Mouse (Mus musculus): ENCODE data around the gene Rbm8a.
"Not testable (repeated sequence)": the region's sequence is repeated elsewhere in the genome, so short reads cannot be mapped to it uniquely, and the experiment has no call there.

Rbm8a gene

GRCm38 (mm10) chr3:96602704-96603084 lies 27.0 kb upstream of the Rbm8a start:
- in situ Hi-C loops (cut with MboI, MseI): loop anchor here (10.0 kb wide), 1 partner anchor 608 kb away; the partner anchor contains the start of gene Plekho1

DNA sequence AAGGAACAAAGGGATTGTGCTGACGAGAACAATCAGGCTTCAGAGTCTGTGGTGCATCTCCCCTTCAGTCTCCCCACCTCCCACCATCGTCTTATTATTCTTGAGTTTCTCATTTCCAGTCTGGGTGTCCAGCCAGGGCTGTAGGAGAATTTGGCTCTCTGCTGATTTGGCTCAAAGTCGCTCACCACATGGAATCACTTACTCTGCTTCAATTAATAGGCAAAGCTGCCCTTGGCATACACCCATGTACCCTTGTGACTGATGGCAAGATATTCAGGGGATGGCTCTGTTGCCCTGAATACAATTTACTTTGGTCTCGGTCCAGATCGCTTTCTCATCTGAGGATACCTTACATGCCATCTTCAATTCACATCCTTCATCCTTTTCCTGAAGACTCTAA lies 26.4 kb upstream of the Rbm8a start:
- in situ Hi-C loops (cut with MboI, MseI): loop anchor here (10.0 kb wide), 1 partner anchor 609 kb away; the partner anchor contains the start of gene Plekho1

GRCm38 (mm10) chr3:96606007-96606406 lies 23.7 kb upstream of the Rbm8a start:
- in situ Hi-C loops (cut with MboI, MseI): loop anchor here (10.0 kb wide), 1 partner anchor 611 kb away; the partner anchor contains the start of gene Plekho1

DNA sequence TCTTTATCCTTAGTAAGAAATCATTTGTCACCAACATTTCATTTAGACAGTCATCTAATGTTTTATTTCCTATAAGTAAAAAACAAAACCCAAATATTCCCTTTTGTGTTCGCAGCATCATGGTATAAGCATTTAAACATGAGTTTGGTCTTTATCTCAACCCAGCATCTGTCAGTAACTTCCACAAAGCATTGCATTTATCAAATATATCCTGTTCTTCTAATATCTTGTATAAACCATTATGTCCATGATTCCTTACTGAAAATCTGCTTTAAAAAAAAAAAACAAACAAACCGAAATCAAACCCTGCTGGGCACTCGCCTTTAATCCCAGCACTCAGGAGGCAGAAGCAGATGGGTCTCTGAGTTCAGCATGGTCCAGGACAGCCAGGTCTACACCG lies 23.1 kb upstream of the Rbm8a start:
- in situ Hi-C loops (cut with MboI, MseI): loop anchor here (10.0 kb wide), 1 partner anchor 612 kb away; the partner anchor contains the start of gene Plekho1

GRCm38 (mm10) chr3:96617941-96618340 lies 11.8 kb upstream of the Rbm8a start:
- in situ Hi-C loops (cut with MboI, MseI): no loop called here

GRCm38 (mm10) chr3:96623201-96623600 lies 6.5 kb upstream of the Rbm8a start:
- in situ Hi-C loops (cut with MboI, MseI): loop anchor here (5.0 kb wide), 1 partner anchor 81 kb away; no protein-coding TSS in a partner anchor

DNA sequence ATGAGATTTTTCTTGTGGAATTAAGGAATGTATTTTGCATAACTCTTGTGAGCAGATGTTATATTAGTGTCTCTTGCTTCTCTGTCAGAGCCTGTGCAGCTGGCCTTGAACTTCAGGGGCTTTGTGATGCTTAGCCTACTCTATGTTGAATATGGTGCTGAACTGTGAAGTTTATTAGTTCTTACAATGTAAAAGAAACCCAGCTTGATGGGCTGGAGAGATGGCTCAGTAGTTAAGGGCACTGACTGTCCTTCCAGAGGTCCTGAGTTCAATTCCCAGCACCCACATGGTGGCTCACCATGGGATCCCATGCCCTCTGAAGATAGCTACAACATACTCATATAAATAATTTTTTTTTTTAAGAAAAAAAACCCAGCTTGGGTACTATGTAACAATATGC lies 2.3 kb downstream of the Rbm8a start:
- in situ Hi-C loops (cut with MboI, MseI): no loop called here

- in situ Hi-C loops (cut with MboI, MseI): no loop called here
Measured at GRCm38 (mm10) chr3:96634015-96634414, 4.3 kb downstream of the Rbm8a start.

DNA sequence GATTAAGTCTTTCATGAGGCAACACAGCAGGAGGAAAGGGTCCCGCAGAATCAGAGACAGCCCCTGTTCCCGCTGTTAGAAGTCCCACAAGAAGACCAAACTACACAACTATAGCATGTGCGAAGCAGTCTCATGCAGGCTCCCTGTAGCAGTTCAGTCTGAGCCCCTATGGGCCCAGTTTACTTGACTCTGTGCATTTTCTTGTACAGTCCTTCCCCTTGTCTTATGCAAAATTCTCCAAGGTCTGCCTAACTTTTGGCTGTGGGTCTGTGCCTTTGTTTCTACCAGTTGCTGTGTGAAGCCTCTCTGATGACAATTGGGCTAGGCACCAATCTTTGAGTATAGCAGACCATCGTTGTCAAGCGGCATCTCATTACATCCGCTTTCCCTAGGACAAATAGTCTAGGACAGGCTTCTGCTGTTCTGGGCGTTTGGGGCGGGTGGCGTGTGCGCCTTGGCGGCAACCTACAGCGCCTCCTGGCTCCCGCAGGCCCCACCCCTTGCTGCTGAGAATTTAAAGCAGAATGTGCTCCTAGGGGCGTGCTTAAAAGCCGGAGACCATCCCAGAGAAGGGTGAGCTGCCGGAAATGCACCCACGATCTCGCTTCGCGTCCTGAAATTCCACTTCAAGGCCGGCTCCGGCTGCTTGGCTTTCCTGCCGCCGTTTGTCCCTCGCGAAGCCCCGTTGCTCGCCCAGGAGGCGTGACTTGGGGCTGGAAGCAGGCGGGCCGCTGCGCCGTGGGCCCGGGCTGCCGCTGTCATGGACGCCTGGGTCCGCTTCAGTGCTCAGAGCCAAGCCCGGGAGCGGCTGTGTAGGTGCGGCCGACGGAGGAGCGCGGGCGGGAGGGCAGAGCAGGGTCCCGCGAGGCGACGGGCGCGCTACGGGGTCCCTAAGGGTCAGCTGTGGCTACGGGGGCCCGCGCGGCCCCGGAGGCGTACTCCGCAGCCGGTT lies 5.5 kb downstream of the Rbm8a start, which contains the start of the genes Pex11b and Gm42957:
Gene Pex11b, plus strand, starts transcription at position 449 of the 952 bp plus-strand sequence.
Gene Gm42957, plus strand, starts transcription at position 547 of the 952 bp plus-strand sequence.
- in situ Hi-C loops (cut with MboI, MseI): no loop called here

DNA sequence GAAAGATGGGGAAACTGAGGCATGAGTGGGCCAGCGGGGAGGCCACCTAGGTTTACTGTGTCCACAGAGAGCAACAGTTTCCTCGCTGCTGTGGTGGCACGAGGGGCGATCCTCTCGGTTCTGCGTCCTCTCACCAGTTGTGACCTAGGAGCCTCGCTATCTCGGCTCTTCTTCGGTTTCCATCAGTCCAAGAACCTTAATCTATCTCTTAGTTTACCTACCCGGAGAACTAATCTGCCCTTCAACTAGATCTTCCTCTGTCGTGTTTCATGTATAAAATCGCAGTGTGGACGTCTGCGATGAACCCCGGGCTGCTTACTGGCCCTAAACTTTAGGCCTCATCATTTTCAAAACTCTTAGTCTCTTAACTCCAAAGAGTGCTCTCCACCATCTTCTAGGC lies 6.2 kb downstream of the Rbm8a start:
- in situ Hi-C loops (cut with MboI, MseI): no loop called here

- in situ Hi-C loops (cut with MboI, MseI): no loop called here
Measured at GRCm38 (mm10) chr3:96636448-96636847, 6.7 kb downstream of the Rbm8a start.

GRCm38 (mm10) chr3:96639219-96639618 lies 9.5 kb downstream of the Rbm8a start:
- in situ Hi-C loops (cut with MboI, MseI): no loop called here

- in situ Hi-C loops (cut with MboI, MseI): no loop called here
Measured at GRCm38 (mm10) chr3:96645018-96645649, 15.4 kb downstream of the Rbm8a start, which contains the start of gene Itga10. Gene Itga10 (plus strand): TSS chr3:96645584.

DNA sequence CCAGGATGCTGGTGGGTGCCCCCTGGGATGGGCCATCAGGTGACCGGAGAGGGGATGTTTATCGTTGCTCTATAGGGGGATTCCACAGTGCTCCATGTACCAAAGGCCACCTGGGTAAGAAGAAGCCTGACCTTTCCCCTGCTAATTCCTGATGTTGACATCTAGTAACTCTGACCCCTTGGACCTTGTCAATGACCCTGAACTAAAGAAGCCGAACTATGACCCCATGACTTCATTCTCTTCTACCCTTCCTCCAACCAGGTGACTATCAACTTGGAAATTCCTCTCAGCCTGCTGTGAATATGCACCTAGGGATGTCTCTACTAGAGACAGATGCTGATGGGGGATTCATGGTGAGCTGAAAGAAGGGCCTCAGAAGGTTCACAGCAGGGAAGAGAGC lies 17.6 kb downstream of the Rbm8a start:
- in situ Hi-C loops (cut with MboI, MseI): no loop called here

DNA sequence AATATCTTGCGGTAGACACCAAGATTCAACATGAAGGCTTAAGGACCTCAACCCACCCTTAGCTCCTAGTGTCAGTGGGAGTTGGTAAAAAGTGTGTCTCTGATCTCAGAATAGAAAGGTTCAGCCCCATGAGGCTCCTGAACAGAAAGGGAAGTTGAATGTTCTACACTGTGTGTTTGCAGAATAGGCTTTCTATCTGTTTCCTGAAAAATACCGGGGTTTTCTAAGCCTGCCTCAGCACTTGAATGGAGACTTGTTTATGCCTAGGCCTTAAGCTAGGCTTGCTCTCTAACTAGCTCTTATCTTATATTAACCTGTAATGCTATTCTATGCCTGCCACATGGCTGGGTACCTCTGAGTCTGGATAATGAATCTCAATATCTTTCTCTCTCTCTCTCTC lies 31.2 kb downstream of the Rbm8a start:
- in situ Hi-C loops (cut with MboI, MseI): no loop called here

DNA sequence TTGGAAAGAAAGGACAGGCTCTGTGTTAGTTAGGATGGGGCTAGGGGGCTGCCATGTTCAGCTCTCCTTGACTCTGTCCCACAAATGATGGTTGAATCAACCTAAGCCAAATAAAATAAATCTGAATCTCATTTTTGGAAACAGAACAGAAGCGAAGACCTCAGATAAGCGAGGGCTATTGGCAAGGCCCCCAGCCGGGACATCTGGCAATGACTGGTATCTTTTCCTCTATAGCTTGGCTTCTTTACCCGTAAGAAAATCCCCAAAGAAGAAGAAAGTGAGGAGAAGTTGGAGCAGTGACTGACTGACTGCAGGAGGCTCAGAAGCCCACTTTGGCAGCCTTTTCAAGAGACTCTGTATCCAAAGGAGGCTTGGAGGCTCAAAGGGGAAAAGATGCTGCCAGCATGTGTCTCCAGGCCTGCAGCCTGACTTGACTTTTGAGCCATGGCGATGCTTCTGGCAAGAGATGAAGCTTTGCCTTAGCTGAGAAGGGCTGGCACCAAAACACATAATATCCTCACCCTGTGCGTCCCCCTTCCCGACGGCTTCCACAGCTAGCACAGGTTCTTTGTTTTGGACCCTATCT lies 33.1 kb downstream of the Rbm8a start:
- in situ Hi-C loops (cut with MboI, MseI): no loop called here

GRCm38 (mm10) chr3:96663432-96664239 lies 33.9 kb downstream of the Rbm8a start:
- in situ Hi-C loops (cut with MboI, MseI): no loop called here

DNA sequence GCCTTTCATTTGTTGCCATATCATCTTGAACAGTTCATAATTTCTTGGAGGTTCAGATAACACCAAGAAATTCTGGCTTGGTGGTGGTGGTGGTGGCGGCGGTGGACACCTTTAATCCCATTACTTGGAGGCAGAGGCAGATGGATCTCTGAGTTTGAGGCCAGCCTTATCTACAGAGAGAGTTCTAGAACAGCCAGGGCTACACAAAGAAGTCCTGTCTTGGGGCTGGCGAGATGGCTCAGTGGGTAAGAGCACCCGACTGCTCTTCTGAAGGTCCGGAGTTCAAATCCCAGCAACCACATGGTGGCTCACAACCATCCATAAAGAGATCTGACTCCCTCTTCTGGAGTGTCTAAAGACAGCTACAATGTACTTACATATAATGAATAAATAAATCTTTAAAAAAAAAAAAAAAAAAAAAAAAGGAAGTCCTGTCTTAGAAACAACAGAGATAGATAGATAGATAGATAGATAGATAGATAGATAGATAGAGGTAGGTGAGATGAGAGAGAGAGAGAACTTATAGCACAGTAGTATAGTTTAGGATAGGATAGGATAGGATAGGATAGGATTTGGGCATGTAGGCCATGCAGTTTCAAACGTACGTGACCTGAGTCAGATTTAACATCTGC lies 36.1 kb downstream of the Rbm8a start:
- in situ Hi-C loops (cut with MboI, MseI): not testable (repeated sequence)

- in situ Hi-C loops (cut with MboI, MseI): no loop called here
Measured at GRCm38 (mm10) chr3:96666916-96667315, 37.2 kb downstream of the Rbm8a start.

DNA sequence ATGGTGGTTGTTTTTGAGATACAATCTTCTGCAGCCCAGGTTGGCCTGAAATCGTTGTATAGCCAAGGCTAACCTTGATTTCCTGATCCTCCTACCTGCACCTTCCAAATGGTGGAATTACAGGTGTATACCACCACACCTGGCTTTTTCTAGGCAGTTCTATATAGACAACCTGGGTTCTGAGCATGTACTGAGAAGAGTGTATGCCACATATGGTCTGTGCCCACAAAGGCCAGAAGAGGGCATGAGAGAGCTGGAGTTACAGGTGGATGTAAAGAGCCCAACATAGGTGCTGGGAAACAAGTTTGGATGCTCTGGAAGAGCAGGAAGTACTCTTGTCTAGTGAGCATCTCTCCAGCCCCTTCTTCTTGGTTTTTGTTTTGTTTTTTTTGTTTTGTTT lies 37.6 kb downstream of the Rbm8a start:
- in situ Hi-C loops (cut with MboI, MseI): no loop called here

All from regulatory T cell (primary cell).